Mouse (Mus musculus): ENCODE measurements around the gene Mmel1. TPM values are rescaled to one million over a fixed set of nuclear protein-coding genes. Genes with fewer than 3 reads are reported as not detected.

The Mmel1 gene
- polyA plus RNA-seq, 1 experiment from 2014 or later = 0.22 TPM

DNA sequence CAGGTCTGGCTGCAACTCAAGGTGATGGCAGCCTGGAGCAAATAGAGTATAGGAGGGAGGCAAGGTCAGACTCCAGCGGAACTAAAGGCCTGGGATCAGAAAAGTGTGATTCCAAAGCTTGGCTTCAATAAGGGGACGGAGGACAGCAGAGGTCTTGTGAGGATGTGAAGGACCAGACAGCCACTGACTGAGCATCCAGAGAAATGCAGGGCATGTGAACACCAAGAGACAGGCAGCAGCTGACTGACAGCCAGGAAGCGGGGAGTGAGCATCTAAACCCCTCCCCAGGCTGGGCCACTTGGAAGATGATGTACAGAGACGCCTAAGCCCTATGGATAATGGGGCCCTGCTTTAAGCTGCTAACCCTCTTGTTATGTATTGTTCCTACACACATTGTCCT, 1.3 kb downstream of the Mmel1 start:
- Histone ChIP-seq H3K4me3 (ENCODE audit: low read depth, low read length) (no peak overlapping the region), H3K4me2 (replicated peaks; ENCODE audit: low read depth) (no peak overlapping the region), H3K27ac (ENCODE audit: low read depth, low read length) (no peak overlapping the region), H3K4me1 (replicated peaks; ENCODE audit: control insufficient read depth, insufficient read depth, low read length) (no peaks in the 10 kb centered on the region), H3K27me3 (replicated peaks; ENCODE audit: control insufficient read depth, insufficient read depth, low read length) (peaks cover 11% of the 10 kb centered on the region; the same call in 1 of the 2 replicates), H3K9ac (ENCODE audit: low read depth, low read length) (no peak overlapping the region), H3K9me3 (ENCODE audit: control insufficient read depth) (no peaks in the 10 kb centered on the region), H3K36me3 (ENCODE audit: control insufficient read depth, insufficient read depth) (no peaks in the 10 kb centered on the region)
- ATAC-seq = no peak
- WGBS = 75% methylated on average over 4 of the region's 4 CpGs
- TF ChIP-seq CTCF (IDR thresholded peaks at IDR 0.05; ENCODE audit: low read depth) = no peak

DNA sequence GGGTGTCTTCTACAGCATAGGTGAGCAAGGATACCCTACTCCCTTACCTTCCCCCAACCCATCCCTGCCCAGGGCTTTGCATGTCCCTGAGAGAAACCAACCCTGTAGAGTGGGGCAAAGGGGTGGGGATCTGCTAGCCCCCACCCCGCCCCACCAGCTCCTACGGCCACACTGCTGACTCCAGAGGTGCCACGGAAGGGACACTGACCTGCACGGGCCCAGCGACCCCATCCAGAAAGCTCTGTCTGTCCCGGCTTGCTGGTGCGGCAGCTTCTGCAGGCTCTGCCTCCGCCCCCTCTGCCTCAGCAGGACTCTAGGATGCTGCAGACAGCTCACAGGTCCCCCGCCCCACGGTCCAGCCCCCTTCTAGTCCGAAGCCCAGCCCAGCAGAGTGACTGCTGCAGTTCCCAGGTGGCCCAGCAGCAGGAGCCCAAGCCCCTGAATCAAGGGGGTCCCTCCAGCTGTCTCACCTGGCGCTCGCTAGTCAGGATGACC, 2.4 kb downstream of the Mmel1 start:
- no peak overlapping the region for H3K9ac ChIP-seq (ENCODE audit: low read depth, low read length)
- H3K9me3 ChIP-seq (ENCODE audit: control insufficient read depth) = no peaks in the 10 kb centered on the region
- peaks cover 11% of the 10 kb centered on the region; the same call in 1 of the 2 replicates for H3K27me3 ChIP-seq (replicated peaks; ENCODE audit: control insufficient read depth, insufficient read depth, low read length)
- H3K36me3 ChIP-seq (ENCODE audit: control insufficient read depth, insufficient read depth) = no peaks in the 10 kb centered on the region
- H3K27ac ChIP-seq (ENCODE audit: low read depth, low read length) = no peak overlapping the region
- peak; percentile 38; the same call in 1 of the 2 replicates for TF ChIP-seq CTCF (IDR thresholded peaks at IDR 0.05; ENCODE audit: low read depth)
- ATAC-seq = peak; percentile 41
- H3K4me2 ChIP-seq (replicated peaks; ENCODE audit: low read depth) = no peak overlapping the region; the same call in 1 of the 2 replicates
- no peaks in the 10 kb centered on the region for H3K4me1 ChIP-seq (replicated peaks; ENCODE audit: control insufficient read depth, insufficient read depth, low read length)
- 3% methylated on average over 13 of the region's 13 CpGs for WGBS
- no peak overlapping the region for H3K4me3 ChIP-seq (ENCODE audit: low read depth, low read length)

DNA sequence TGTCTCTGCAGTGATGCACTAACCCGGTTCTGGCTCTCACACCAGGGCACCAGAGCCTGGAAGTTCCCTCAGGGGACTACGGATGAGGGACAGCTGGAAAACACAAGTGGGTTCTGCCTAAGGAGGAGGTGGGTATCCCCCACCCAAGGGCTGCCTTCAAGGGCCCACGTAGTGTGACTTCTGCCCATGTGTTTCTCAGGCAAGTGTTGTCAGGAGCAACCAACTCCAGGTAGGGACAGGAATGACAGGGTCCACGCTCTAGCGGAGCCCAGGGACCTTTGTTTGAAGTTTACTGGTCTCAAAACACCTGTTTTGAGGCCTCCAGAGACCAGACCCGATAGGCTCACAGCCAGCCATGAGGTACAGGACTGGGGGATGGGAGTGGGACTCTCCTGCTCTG, 3.8 kb downstream of the Mmel1 start:
- H3K4me1 ChIP-seq (replicated peaks; ENCODE audit: control insufficient read depth, insufficient read depth, low read length) = no peaks in the 10 kb centered on the region
- TF ChIP-seq CTCF (IDR thresholded peaks at IDR 0.05; ENCODE audit: low read depth) = no peak
- no peak overlapping the region for H3K4me3 ChIP-seq (ENCODE audit: low read depth, low read length)
- no peaks in the 10 kb centered on the region for H3K36me3 ChIP-seq (ENCODE audit: control insufficient read depth, insufficient read depth)
- no peak for ATAC-seq
- H3K9ac ChIP-seq (ENCODE audit: low read depth, low read length) = no peak overlapping the region
- H3K4me2 ChIP-seq (replicated peaks; ENCODE audit: low read depth) = no peak overlapping the region
- H3K27ac ChIP-seq (ENCODE audit: low read depth, low read length) = no peak overlapping the region
- H3K9me3 ChIP-seq (ENCODE audit: control insufficient read depth) = no peaks in the 10 kb centered on the region
- WGBS = 71% methylated on average over 6 of the region's 6 CpGs
- H3K27me3 ChIP-seq (replicated peaks; ENCODE audit: control insufficient read depth, insufficient read depth, low read length) = peaks cover 8% of the 10 kb centered on the region; the same call in 1 of the 2 replicates

DNA sequence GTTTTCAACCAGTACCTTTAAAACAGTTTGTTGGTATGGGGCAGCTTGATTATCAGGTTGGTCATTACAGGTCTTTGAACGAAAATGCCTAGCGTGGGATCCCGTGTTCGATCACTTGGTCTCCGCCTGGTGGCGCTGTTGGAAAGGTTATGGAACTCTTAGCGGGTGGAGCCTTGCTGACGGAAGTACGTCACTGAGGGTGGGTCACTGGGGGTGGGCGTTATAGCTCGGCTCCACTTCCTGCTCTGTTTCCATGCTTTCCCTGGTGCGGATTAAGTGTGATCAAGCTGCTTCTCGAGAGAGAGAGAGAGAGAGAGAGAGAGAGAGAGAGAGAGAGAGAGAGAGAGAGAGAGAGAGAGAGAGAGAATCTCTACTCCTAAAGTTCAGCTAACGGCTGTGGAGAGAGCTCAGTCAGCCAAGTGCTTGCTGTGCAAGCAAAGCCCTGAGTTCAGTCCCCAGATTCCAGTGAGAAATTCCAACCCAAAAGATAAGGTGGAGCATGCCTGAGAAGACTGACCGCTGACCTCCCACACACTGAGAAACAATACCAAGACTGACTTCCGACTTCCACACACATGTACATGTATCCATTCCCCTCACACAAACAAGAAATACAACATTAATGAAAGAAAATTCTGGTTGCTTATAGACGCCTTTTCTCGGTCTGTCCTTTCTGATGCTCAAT, 8.6 kb downstream of the Mmel1 start:
- Histone ChIP-seq H3K27me3 (replicated peaks; ENCODE audit: control insufficient read depth, insufficient read depth, low read length) (no peaks in the 10 kb centered on the region), H3K4me2 (replicated peaks; ENCODE audit: low read depth) (peak overlapping the region; percentile 62), H3K27ac (ENCODE audit: low read depth, low read length) (peak overlapping the region; percentile 46), H3K4me1 (replicated peaks; ENCODE audit: control insufficient read depth, insufficient read depth, low read length) (no peaks in the 10 kb centered on the region), H3K9me3 (ENCODE audit: control insufficient read depth) (no peaks in the 10 kb centered on the region), H3K4me3 (ENCODE audit: low read depth, low read length) (peak overlapping the region; percentile 32), H3K9ac (ENCODE audit: low read depth, low read length) (peak overlapping the region; percentile 31; the same call in 1 of the 2 replicates), H3K36me3 (ENCODE audit: control insufficient read depth, insufficient read depth) (no peaks in the 10 kb centered on the region)
- ATAC-seq = peak; percentile 91
- WGBS = 7% methylated on average over 18 of the region's 18 CpGs
- peak; percentile 93 for TF ChIP-seq CTCF (IDR thresholded peaks at IDR 0.05; ENCODE audit: low read depth)

DNA sequence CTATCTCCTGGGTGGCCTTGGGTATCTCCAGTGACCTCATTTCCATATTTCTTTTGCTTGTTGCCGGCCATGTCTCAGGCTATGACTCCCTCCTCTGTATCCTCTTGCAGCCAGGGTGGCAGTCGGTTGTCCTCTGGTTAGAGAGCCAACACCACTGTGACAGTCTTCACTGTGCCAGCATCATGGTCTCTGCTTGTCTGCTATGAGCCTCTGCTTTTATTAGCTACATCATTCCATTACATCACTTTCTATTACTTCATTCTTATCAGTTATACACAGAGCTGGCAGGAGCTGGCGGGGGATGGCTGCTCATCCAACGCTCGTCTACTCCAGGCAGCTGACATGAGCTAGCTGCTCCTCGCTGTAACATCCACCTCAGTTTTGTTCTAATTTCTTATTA, 11.3 kb downstream of the Mmel1 start:
- TF ChIP-seq CTCF (IDR thresholded peaks at IDR 0.05; ENCODE audit: low read depth) = no peak

DNA sequence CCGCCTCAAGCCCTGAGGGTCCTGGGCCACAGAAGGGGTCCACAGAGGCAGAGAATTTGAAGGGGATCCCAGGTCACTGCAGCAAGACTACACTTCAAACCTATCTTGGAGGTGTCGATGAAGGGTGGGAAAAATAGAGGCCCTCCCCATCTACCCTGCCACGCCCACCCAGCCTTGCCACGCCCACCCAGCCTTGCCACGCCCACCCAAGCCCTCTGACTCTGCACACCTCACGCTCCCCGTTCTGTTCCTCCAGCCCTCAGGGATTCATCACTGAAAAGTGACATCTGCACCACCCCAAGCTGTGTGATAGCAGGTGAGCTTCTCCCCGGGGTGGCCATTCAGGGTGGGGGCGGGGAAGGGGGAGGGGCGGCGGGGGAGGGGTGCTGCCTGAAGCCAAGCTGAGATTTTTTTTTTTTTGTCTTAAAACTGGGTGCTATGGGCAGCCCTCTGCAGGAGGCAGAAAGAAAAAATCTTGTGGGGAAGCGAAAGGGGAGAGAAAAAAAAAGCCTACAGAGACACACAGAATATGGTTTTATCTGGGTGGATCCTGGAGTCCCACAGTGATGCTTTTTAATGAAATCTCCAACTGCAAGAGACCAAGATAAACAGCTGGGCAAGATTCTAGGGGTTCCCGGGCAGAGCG, 12.8 kb downstream of the Mmel1 start:
- Histone ChIP-seq H3K9ac (ENCODE audit: low read depth, low read length) (no peak overlapping the region), H3K4me3 (ENCODE audit: low read depth, low read length) (no peak overlapping the region), H3K27ac (ENCODE audit: low read depth, low read length) (no peak overlapping the region), H3K4me2 (replicated peaks; ENCODE audit: low read depth) (no peak overlapping the region), H3K4me1 (replicated peaks; ENCODE audit: control insufficient read depth, insufficient read depth, low read length) (no peaks in the 10 kb centered on the region), H3K27me3 (replicated peaks; ENCODE audit: control insufficient read depth, insufficient read depth, low read length) (no peaks in the 10 kb centered on the region), H3K36me3 (ENCODE audit: control insufficient read depth, insufficient read depth) (no peaks in the 10 kb centered on the region), H3K9me3 (ENCODE audit: control insufficient read depth) (no peaks in the 10 kb centered on the region)
- TF ChIP-seq CTCF (IDR thresholded peaks at IDR 0.05; ENCODE audit: low read depth) = no peak
- no peak for ATAC-seq
- WGBS = 17% methylated on average over 14 of the region's 14 CpGs

More for the DNA sequence above, 11.3 kb downstream of the Mmel1 start:
- H3K27ac ChIP-seq (ENCODE audit: low read depth, low read length) = no peak overlapping the region
- H3K4me3 ChIP-seq (ENCODE audit: low read depth, low read length) = no peak overlapping the region
- no peaks in the 10 kb centered on the region for H3K27me3 ChIP-seq (replicated peaks; ENCODE audit: control insufficient read depth, insufficient read depth, low read length)
- H3K9ac ChIP-seq (ENCODE audit: low read depth, low read length) = no peak overlapping the region
- H3K4me2 ChIP-seq (replicated peaks; ENCODE audit: low read depth) = no peak overlapping the region
- WGBS = 51% methylated on average over 6 of the region's 6 CpGs
- no peaks in the 10 kb centered on the region for H3K4me1 ChIP-seq (replicated peaks; ENCODE audit: control insufficient read depth, insufficient read depth, low read length)
- H3K9me3 ChIP-seq (ENCODE audit: control insufficient read depth) = no peaks in the 10 kb centered on the region
- no peak for ATAC-seq
- no peaks in the 10 kb centered on the region for H3K36me3 ChIP-seq (ENCODE audit: control insufficient read depth, insufficient read depth)

Data from intestine, postnatal 0 days (tissue).